ENCODE assay signal across 1 mouse cellular context in the genomic region with DNA sequence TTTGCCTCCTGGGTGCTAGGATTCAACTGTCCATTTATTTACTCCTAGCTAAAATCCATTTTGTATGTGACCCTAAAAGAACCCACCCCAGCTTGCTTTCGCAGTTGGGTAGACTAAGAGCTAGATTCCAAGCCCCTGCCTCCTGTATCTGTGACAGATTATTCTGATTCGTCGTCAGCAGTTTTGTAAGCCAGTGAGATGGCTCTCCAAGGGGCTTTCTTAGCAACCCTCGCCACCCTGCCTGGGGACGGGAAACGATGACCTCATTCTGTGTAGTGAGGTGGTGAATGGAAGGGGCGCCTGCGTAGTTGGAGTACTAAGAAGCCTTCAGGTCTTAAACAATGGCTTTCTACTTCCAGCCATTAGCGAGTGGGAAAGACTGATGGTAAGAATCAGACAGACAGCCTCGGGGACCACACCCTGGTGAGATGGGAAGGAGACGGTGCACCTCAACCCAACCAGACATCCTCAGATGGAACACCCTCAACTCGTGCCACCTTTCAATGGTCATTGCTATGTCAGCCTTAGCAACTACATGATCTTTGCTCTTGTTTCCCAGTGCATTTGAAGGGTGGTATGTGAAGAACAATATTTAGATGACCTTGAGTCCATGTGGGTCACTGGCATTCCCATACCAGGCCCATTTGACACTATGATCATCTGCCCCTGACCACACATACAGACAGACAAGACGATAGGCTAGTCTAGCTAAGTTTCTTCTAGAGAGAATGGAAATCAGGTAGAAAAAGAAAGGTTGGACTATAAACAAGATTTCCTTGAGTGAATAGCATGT.
TF ChIP-seq lines count a peak whose summit lies in the region.

No protein-coding gene starts in this region.

TF ChIP-seq in CH12.LX, 34 proteins besides CTCF, POLR2A, EP300 and RAD21 (continued from another document):
- TF ChIP-seq IRF4 (IDR thresholded peaks at IDR 0.05; ENCODE audit: low read depth, low read length) (peak; percentile 28; the same call in 1 of the 2 replicates), TCF12 (IDR thresholded peaks at IDR 0.05; ENCODE audit: low read depth, low read length) (peak; percentile 67; the same call in 1 of the 2 replicates), NRF1 (IDR thresholded peaks at IDR 0.05; ENCODE audit: low read depth, low read length) (peak; percentile 79), JUND (conservative IDR thresholded peaks at IDR 0.05; ENCODE audit: low read depth, low read length) (peak; percentile 81), MAX (IDR thresholded peaks at IDR 0.05; ENCODE audit: low read length) (peak; percentile 56; the same call in 1 of the 2 replicates), MAZ (IDR thresholded peaks at IDR 0.05; ENCODE audit: low read depth, low read length) (peak; percentile 61; the same call in 1 of the 2 replicates), MAFK (IDR thresholded peaks at IDR 0.05; ENCODE audit: insufficient replicate concordance, low read length) (peak; percentile 63; the same call in 1 of the 2 replicates), CHD2 (IDR thresholded peaks at IDR 0.05; ENCODE audit: low read length) (0 out of 2 replicates have a peak, but pooled peaks have one; percentile 17), BHLHE40 (IDR thresholded peaks at IDR 0.05; ENCODE audit: low read depth, low read length) (peak; percentile 33; the same call in 1 of the 2 replicates), CHD1 (IDR thresholded peaks at IDR 0.05; ENCODE audit: low read depth, low read length) (no peak; the same call in 1 of the 2 replicates), ELF1 (IDR thresholded peaks at IDR 0.05; ENCODE audit: low read depth, low read length) (0 out of 2 replicates have a peak, but pooled peaks have one; percentile 6), MXI1 (IDR thresholded peaks at IDR 0.05; ENCODE audit: low read depth, low read length) (peak; percentile 48; the same call in 1 of the 2 replicates), UBTF (IDR thresholded peaks at IDR 0.05; ENCODE audit: low read depth, low read length) (no peak)
